Mouse (Mus musculus) myocyte (in vitro differentiated cells): ENCODE results near the gene Cfap73.

Experiments
- CEBPB ChIP-seq: IDR thresholded peaks from 2 replicates; pipeline ENCODE4 v1.6.1; 2011; ENCODE audit warnings: mild to moderate bottlenecking, moderate library complexity; ENCODE audit not compliant: poor library complexity, insufficient read depth, severe bottlenecking
- E2F4 ChIP-seq: IDR thresholded peaks from one replicate; pipeline ENCODE4 v1.6.1; 2011; ENCODE audit warnings: mild to moderate bottlenecking, control low read depth, moderate library complexity; ENCODE audit not compliant: insufficient read depth
- MAX ChIP-seq: IDR thresholded peaks from one replicate; pipeline ENCODE4 v1.6.1; 2011; ENCODE audit warnings: low read depth, mild to moderate bottlenecking, control low read depth
- POLR2A ChIP-seq: IDR thresholded peaks from one replicate; pipeline ENCODE4 v1.6.1; 2011; ENCODE audit warnings: low read depth, mild to moderate bottlenecking, control low read depth, moderate library complexity; ENCODE audit not compliant: insufficient read length
- REST ChIP-seq: IDR thresholded peaks from one replicate; pipeline ENCODE4 v1.6.1; 2011; ENCODE audit warnings: mild to moderate bottlenecking, control low read depth, moderate library complexity; ENCODE audit not compliant: insufficient read depth, insufficient read length
- SRF ChIP-seq: IDR thresholded peaks from one replicate; pipeline ENCODE4 v1.6.1; 2011; ENCODE audit warnings: low read depth; ENCODE audit not compliant: control insufficient read depth, insufficient read length
- TCF12 ChIP-seq: IDR thresholded peaks from one replicate; pipeline ENCODE4 v1.6.1; 2011; ENCODE audit warnings: mild to moderate bottlenecking, control low read depth; ENCODE audit not compliant: poor library complexity, insufficient read depth, severe bottlenecking
- USF1 ChIP-seq: IDR thresholded peaks from one replicate; pipeline ENCODE4 v1.6.1; 2011; ENCODE audit warnings: low read depth, mild to moderate bottlenecking, control low read depth, moderate library complexity

- TF ChIP-seq POLR2A: no peak
- no peak for TF ChIP-seq CEBPB
- TF ChIP-seq MAX: no peak
- no peak for TF ChIP-seq SRF
- no peak for TF ChIP-seq USF1
- TF ChIP-seq TCF12: no peak
- no peak for TF ChIP-seq REST
- no peak for TF ChIP-seq E2F4
Observed at GRCm38 (mm10) chr5:120590356-120591010, 43.6 kb downstream of the Cfap73 start.
